Mouse (Mus musculus) layer of hippocampus, postnatal 10 days (tissue): Measurements from ENCODE around the gene Foxo3. TPM values are rescaled to one million over a fixed set of nuclear protein-coding genes. Genes with fewer than 3 reads are reported as not detected.

Source experiments
- DNase-seq, 2 experiments: peaks; one replicate each; pipeline ENCODE4 v3.0.0; 2021; ENCODE audit warnings: low spot score in 2 of 2
- total RNA-seq, 2 experiments: library from RNA; stranded (reverse); gene quantifications; 2 replicates each; pipeline ENCODE4 v1.2.3; 2021

Foxo3 gene
- total RNA-seq, 2 experiments from 2014 or later = 31.0 to 32.2 TPM

DNA sequence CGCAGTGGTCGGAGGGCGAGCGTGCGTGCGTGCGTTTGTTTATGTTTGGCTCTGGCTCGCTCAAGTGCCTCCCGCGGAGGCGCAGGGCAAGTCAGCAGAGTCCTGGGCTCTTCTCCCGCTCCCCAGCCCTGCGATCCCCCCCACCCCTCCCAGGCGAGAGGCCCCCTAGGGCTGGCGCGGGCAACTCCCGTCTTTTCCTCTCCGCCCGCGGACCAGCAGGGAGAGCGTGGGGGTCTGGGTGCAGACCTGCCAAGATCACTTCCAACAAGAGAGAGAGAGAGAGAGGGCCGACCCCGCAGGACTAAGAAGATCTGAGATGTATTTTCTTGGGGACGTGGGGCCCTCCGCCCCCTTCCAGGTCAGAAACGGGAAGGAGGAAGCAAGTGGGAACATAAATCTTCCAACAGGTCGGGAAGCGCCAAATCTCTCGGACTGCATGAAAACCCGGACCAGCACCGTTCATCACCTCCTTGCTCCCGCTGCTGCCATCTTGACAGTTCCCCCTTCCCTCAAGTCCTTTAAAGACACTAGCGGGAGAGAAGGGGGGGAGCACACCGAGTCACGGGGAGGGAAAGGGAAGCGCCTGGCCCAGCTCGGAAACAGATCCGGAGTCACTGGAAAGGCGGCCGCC lies 569 bp downstream of the Foxo3 start:
- DNase-seq = peak; percentile 34 to 49

DNA sequence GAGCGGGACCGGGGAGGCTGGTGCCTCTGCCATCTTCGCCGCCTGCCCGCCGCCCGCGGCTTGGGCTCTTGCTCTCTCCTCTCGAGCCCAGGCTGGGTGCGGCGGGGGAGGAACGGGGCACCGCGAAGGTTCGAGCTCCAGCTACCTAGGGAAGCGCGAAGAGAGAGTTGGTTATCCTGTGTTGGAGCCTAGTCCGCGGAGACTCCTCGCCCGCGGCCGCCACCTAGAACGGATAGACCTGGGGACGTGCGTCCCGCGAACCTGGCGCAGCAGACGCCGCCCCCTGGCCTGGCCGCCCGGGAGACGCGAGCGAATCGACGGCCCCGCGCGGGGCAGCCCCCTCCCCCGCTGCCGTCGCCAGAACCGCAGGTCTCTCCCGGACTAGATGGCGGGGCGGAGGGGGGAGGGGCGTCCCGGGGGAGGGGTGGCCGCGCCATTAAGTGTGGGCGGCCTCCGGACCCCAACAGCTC lies 1.1 kb downstream of the Foxo3 start:
- DNase-seq = peak in 1 of 2 experiments; percentile 63

DNA sequence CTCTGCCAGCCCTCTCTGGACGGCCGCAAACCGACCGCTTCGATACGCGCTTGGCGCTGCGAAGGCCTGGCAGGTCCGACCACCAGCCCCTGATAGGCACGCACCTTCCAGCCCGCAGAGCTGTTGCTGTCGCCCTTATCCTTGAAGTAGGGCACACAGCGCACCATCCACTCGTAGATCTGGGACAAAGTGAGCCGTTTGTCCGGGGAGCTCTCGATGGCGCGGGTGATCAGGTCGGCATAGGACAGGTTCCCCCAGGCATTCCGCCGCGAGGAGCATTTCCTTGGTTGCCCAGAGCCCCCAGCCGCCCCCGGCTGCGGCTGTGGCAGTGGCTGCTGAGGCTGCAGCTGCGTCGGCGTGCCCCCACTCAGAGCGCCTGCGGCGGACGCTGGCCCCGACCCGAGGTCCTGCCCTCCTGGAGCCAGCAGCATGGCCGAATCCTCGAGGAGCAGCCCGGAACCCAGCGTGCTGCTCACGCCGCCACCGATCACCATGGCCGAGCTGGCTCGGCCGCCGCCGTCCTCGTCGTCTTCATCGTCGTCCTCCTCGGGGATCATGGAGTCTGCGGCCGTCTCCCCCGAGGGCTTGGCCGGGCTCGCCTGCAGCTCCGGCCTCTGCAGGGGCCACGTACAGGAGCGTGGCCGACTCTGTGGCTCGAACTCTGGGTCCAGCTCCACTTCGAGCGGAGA lies 1.7 kb downstream of the Foxo3 start:
- peak; percentile 36 to 52 for DNase-seq

DNA sequence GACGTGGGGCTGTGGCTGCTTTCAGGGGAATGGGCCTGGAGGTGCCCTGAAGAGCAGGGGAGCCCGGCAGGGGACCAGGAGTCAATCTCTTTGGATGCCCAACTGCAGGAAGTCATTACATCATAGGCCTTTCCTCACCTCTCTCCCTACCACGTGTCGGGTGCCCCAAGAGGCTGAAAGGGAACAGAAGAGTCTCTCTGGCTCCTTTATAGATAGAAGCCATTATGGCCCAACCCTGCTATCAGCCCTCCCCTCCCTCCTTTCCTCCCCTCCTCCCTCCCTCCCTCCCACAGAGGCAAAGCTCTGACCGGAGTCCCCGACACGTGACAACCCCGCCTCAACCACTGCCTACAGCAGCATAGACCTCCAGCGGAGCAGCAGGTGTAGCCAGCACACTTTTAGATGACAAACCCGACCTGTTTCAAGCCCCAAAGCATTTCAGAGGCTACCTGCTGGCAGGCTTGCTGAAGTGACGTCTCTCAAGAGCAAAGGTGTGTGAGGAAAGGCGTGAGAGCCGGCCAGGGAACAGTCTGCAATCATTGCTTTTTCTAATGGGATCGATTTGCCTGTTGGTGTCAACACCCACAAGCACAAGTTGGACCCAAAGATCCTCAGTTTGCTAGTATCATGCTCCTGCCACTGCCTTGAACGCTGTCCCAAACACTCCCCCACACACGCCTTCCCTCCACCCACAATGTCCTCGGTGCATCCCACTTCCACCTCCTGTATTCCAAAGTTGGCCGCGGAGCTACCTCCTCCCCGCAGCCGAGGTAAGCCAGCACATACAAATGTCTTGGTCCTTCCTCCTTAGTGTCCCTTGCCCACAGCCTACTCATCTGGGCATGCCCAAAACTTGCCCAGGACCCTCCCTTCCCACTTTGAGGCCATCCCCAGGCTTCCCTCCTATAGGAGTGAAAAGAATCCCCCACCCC lies 2.5 kb downstream of the Foxo3 start:
- no peak for DNase-seq

DNA sequence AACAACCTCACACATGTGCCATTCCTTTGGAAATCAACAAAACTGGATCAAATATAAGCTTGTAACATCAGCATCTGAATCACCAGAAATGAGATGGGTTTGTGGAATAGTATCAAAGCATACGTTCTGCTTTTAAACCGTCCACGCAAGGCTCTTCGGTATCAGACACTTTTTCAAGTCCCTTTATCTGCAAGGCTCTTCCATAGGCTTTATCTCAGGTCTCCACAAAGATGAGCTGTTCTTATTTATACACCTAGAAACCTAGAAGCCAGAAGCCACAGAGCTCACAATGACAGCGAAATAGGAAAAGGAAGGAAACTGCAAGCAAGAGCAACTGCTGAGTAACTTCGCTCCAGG lies 3.2 kb downstream of the Foxo3 start:
- DNase-seq = no peak

DNA sequence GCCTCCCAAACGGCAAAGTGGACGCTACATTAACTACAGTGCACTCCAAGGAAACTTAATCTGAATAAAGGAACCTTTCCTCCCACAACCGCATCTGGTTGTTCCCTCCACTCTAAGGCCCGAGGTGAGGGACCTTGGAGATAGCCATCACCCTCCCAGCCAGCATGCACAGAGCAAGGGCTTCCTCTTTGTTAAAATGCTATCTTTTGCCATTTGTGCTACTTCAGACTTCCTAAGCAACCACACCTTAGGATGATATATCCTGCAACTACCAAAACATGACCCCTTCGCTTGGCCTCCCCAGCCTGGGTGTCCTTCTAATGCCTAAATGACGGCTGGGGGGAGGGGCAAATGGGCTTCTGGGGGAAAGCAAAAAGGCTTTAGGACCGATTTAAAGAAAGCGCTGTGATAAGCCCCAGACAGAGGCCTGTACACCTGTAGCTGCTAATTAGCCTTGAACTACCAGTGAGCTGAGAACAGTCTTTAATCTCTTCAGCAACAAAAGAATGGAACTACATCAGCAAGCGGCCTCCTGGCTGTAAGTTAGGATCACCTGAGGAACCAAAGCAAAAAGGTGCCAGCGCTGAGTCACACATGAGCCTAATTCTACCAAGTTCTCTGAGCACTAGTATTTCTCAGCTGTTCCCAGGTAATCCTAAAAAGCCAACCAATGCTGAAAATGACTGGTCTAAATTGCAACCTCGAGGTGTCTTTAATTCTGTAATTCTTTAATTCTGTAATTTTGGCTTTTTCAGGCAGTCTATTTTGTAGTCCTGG lies 4.9 kb downstream of the Foxo3 start:
- DNase-seq = no peak

DNA sequence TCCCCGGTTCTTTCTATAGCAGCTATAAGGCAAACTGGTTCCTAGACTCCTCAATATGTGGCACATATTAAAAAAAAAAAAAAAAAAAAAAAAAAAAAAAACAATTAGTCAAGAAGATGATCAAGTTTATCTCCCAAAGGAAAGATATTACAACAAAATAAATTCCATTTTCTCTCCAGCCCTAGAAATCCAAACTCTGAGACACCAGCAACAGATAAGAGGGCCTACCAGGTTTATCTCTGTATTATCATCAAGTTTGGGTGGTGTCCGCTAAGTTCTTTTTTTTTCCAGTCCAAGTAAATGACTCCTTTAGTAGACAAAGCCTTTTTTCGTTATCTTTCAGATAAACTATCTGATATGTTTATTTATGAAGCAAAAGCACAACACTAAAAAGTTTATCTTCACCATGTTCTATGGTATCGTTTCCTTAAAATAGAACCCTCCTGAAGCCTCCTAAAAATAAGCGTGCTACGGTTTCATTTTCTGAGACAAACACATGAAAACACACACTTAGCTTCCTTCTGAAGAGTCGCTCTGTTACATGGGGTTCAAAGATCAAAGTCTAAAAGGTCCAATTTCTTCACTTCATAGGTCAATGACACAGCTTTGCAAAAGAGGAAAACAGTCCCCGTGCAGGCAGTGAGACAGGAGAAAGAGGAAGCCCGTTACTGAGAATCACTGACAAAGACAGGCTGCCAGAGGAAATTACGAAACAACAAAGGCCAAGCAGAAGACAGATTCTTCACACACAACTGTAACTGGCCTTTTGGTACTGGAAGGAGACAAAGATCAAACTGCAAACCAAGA lies 6.1 kb downstream of the Foxo3 start:
- no peak for DNase-seq

DNA sequence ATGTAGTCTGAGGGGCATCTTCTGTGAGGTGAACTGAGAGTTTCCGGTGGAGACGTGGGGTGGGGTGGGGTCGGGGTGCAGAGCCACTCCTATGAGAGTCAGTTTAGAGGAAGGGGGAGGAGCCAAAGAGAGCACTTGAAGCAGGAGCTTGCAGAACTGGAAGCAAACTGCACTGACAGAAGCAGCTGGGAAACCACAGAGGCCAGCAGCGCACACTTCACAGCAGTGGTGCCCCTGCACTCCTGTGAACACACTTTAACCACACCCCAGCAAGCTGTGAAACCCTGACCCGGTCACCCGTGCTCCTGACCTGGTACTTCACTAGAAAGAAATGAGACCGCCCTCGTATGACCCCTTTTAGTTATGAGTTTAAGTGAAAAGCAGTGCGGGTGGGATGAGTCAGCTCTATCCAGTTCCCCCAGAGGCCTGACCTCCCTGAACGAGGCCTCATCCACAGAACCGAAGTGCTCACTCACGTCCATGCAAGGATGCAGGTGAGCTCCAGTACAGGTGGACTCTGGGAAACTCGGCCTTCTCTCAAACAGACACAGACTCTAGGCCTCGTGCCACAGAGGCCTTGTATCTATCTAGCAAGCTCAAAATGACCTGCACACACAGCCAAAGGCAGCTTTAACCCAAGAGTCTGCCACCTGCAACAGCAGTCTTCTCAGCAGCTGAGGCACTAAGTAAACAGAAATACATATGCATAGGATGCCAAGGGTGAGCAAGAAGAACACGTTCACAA lies 7.1 kb downstream of the Foxo3 start:
- no peak for DNase-seq

DNA sequence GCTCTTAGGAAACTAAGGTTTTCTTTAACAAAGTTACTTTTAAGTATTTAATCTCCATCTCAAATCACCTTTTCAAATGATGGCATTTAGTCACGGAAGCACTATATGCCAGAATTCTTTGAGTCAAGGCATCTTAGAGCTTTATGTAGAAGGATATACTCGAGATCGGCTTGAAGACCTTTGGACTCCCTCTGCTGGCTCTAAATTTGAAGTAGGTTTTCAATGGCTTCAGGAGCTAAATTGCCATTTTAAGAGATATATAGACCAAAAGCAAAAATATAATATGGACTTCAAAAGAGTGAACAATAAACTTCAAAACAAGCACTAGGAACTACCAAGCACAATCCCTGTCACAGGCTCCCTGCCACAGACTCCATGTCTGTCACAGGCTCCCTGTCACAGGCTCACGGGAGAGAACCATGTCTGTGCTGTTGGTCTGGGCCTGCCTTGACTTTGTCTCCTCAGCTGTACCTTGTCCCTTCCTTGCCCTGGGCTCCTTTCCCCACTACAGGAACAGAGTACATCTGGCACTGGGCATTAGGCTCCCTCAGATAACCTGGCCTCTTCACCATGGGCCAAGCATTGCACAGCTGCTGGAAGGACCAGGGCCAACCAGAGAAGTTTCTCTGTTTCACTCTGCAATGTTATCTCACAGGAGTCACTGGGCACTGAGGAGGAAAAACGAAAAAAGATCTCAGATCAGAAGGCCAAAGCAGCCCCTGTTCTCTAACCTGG lies 8.6 kb downstream of the Foxo3 start:
- no peak for DNase-seq

DNA sequence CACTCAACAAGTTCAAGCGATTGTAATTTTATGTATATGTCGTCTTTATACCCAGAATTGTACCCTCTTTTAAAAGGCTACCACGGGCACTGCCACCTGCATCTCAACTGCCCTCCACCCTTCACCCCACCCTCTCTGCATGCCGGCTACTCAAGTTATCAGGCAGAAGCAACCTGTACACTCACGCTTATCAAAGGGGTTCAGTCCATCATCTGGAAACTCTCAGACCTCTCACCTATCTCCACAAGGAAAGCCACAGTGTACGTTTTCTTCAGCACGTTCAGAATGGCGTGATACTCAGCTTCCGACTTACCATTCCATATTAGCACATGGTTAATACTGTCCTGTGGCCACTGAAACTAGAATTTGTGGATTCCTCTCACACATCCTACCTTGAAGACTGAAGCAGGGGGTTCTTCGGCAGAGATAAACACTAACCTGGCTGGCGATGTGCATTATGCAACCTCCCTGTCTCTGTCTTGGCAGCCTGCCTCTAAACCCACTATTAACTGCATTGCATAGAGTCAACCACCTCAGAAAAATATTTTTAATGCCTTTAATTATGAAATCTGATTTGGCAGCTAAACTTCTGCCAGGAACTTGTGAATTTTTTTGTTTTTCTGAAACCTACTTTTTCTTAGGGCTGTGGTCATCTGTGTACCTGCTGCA lies 11.4 kb downstream of the Foxo3 start:
- no peak for DNase-seq

DNA sequence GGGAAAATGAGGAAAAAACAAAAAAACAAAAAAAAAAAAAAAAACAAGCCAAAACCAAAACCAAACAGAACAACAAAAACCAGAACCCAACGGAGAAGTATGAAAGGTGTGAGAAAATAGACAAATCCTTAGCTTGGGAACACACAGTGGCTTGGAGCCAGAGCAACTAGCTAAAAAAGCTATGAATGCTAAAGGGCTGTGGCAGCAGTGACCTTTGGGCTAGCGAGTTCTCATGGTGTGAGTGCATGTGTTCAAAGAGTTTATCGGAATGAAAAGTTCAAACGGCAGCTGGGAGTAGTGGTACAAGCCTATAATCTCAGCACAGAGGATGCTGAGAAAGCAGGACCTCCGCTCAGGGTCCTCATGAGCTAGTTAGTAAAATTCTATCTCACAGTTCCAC lies 12.4 kb downstream of the Foxo3 start:
- DNase-seq = no peak

DNA sequence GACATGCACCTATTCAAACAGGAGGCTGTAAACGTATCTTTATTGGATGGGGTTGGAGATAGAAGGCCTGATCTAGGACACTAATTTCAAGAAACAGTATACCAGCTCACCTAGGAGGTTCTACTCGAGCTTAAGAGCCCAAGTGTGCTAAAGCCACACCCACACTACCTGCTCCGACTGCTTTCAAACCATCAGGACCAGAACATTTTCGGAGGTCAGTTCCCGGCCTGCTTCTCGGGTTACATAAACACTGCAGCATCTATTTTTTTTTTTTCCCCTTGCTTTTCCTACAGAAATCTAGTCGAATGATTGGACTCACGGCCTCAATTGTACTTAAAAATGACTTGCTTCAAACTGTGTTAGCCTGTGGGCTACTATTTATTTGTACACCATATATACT lies 12.9 kb downstream of the Foxo3 start:
- no peak for DNase-seq

DNA sequence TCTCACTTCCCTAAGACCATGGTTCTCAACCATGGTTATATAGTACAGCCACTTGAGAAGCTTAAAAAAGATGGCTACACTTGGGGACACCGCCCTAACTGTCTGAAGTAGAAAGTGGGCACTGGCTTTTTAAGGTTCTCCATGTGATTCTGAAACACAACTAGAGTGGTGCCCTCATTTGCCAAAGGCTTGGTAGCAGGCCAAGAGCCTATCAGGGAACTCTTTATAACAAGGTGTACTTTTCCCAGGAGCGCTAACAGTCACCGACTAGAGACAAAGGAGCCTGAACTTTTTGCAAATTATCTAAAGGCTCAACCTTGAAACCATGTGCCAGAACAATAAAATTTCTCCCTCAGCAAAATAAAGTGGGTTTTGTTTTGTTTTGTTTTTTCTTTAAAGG lies 14.5 kb downstream of the Foxo3 start:
- no peak for DNase-seq

DNA sequence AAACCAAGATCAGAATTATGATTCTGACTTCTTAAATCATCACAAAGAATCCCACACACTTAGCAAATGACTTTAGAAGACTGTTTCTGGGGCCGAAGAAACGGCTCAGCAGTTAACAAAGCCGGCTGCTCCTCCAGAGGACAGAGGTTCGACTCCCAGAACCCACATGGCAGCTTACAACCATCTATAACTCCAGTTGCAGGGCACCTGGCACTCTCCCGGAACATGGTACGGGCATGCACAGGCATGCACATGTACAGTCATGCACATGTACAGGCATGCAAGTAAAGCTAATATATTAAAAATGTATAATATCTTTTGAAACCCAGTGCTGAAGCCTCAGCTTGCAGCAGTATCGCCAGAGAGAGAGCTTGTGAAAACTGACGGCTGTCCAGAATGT lies 15.5 kb downstream of the Foxo3 start:
- DNase-seq = no peak

DNA sequence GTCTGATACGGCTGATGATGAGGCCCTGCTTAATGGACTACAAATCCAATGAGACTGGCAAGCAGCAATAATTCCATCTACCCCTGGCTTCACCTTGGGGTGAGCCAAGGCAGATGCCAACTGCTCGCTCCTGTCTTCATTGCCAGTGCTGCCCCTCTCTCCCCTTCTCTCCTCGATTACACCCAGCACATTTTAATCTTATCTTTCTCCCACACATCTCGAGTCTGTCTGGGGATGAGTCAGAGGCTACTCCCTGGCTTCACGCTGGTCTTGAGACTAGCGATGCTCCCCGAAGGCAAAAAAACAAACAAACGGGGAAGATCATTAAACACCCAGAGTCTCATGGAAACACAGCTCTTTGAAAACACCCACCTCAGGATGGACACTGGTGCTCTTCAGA lies 16.0 kb downstream of the Foxo3 start:
- no peak for DNase-seq

DNA sequence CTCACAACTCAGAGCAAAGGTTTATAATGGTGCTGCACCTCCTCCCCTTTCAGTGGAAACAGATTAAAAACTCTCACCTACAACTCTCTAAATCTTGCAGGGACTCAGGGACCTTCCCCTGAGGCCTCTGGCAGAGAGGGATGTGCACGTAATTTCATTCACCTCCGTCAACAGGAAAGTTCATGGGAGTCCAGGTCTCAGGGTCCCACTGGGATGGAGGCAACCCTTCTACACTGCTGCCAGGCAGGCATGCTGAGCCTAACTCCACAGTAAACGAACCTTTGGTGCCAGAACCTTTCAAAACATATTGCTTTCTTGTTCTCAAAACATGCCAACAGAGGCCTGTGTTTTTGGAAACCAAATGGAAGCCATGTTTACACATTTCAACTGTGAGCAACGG lies 17.0 kb downstream of the Foxo3 start:
- DNase-seq = no peak

DNA sequence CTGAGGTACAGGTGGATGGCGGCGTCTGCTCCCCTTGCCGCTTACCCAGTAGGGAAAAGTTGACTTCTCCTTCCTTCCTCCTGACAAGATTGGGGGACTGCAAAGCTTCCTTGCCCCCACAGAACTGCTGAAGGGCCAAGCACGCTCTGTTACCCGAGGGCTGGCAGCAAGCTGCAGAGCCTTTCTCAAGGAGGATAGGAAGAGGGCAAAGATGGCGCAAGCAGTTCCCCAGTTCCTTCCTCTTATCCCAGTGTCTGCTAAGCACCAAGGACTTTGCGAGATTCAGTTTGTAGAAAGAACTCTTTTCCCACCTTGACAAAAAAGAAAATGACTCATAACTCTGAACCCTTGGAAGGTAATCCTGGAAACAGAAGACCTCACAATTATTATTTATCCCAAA lies 18.6 kb downstream of the Foxo3 start:
- DNase-seq = no peak

DNA sequence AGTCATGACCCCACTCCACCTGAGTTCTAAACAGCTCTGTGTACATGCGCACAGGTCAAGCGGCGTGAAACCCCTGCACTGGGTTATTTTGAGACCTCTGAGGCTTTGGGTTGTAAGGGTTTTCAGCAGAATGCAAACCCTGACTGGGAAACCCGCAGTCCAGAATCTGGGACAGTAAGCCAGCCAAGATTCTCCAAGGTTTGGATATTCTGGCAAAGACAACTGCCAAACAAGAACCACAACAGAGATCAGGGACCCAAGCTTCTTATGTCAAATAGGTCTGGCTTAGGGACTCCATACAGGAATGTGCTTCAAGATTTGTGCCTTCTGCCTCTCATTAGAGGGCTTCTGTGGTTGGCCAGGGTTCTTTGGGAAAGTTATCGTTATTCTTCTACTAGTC lies 21.8 kb downstream of the Foxo3 start:
- DNase-seq = no peak
